Mouse (Mus musculus) liver, embryonic 16.5 days (tissue): ENCODE data around the gene Cnot1. TPM values are rescaled to one million over a fixed set of nuclear protein-coding genes. Genes with fewer than 3 reads are reported as not detected.

Source experiments
- ATAC-seq: fragments of 200-750 bp; cut with Nextera tagmentation; 2 replicates; pipeline ENCODE4 v1.8.0; 2017; ENCODE audit warnings: low read depth, mild to moderate bottlenecking, moderate number of reproducible peaks, moderate library complexity
- H3K27ac ChIP-seq: fragments of 300-500 bp; sonication (generic); 2 replicates; pipeline ENCODE4 v1.5.1; 2014; ENCODE audit warnings: mild to moderate bottlenecking, low read length
- H3K27me3 ChIP-seq: fragments of 300-500 bp; sonication (generic); 2 replicates; pipeline ENCODE4 v1.6.1; 2014; ENCODE audit warnings: low read depth, low read length, mixed read lengths; ENCODE audit not compliant: control insufficient read depth, insufficient read depth
- H3K36me3 ChIP-seq: fragments of 300-500 bp; sonication (generic); 2 replicates; pipeline ENCODE4 v1.6.1; 2014; ENCODE audit warnings: mild to moderate bottlenecking; ENCODE audit not compliant: control insufficient read depth, insufficient read depth
- H3K4me1 ChIP-seq: fragments of 300-500 bp; sonication (generic); 2 replicates; pipeline ENCODE4 v1.6.1; 2014; ENCODE audit warnings: low read depth, low read length, mixed read lengths; ENCODE audit not compliant: control insufficient read depth
- H3K4me2 ChIP-seq: fragments of 300-500 bp; sonication (generic); 2 replicates; pipeline ENCODE4 v1.6.1; 2014; ENCODE audit warnings: low read depth, low read length, mixed read lengths
- H3K4me3 ChIP-seq: fragments of 300-500 bp; sonication (generic); 2 replicates; pipeline ENCODE4 v1.5.1; 2014; ENCODE audit warnings: low read depth, mild to moderate bottlenecking, low read length
- H3K9ac ChIP-seq: fragments of 300-500 bp; sonication (generic); 2 replicates; pipeline ENCODE4 v1.6.1; 2014; ENCODE audit warnings: low read depth, low read length
- H3K9me3 ChIP-seq: fragments of 300-500 bp; sonication (generic); replicated peaks from 2 replicates; pipeline ENCODE4 v1.6.1; 2016; ENCODE audit warnings: low read length; ENCODE audit not compliant: control insufficient read depth
- WGBS: fragments of 180-500 bp; shearing (Covaris S2); extraction: QIAGEN DNeasy Blood & Tissue Kit; methylation state at CpG from one replicate; pipeline ENCODE4 v1.1.7; 2014; ENCODE audit not compliant: insufficient replicate concordance; 5-methylcytosine and 5-hydroxymethylcytosine counted together
- polyA plus RNA-seq: library from polyadenylated mRNA; unstranded; fragments of >200 nt; fragmentation: Nextera tagmentation; extraction: Ambion mirVana; gene quantifications from 2 replicates; pipeline ENCODE4 v1.2.1, GENCODE M21; 2015

The Cnot1 gene
- polyA plus RNA-seq, 1 experiment from 2014 or later = 30.6 TPM

DNA sequence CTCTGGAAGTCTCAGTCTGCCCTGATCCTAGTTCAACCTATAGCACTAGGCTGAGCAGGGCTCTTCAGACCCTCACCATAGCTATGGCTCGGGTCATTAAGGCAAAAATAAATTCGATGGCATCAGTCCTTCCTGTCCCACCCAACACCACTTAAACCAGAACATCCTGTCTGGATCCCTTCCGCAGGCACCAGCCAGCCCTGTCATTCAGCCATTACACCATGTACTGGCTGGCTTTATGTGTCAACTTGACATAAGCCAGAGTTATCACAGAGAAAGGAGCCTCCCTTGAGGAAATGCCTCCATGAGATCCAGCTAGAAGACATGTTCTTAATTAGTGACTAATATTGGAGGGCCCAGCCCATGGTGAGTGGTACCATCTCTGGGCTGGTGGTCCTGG lies 15.4 kb upstream of the Cnot1 start:
- Histone ChIP-seq H3K9me3 (no peaks in the 10 kb centered on the region), H3K4me1 (no peaks in the 10 kb centered on the region)
- WGBS = 48% methylated on average over 3 of the region's 3 CpGs

DNA sequence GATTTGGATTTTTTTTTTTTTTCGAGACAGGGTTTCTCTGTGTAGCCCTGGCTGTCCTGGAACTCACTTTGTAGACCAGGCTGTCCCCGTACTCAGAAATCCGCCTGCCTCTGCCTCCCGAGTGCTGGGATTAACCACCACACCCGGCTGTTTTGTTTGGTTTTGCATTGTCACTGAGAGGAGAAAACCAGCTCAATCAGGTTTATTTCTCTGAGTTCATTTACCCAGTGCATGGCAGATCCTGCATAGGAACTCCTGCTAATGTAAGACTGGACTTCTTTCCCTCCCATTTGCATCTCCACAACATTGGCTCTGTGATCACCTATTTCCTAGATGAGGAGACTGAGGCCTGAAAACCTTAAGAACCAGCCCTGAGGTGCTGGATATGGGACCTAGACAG lies 14.8 kb upstream of the Cnot1 start:
- WGBS = 63% methylated on average over 5 of the region's 5 CpGs
- no peaks in the 10 kb centered on the region for H3K27me3 ChIP-seq
- H3K4me3 ChIP-seq = no peak overlapping the region
- no peaks in the 10 kb centered on the region for H3K9me3 ChIP-seq
- H3K27ac ChIP-seq = no peak overlapping the region
- no peak overlapping the region for H3K4me2 ChIP-seq
- H3K36me3 ChIP-seq = no peaks in the 10 kb centered on the region
- ATAC-seq = no peak
- no peak overlapping the region for H3K9ac ChIP-seq
- no peaks in the 10 kb centered on the region for H3K4me1 ChIP-seq

More for the DNA sequence above, 15.4 kb upstream of the Cnot1 start:
- Histone ChIP-seq H3K36me3 (no peaks in the 10 kb centered on the region), H3K27ac (no peak overlapping the region), H3K4me2 (no peak overlapping the region), H3K27me3 (no peaks in the 10 kb centered on the region), H3K4me3 (no peak overlapping the region), H3K9ac (no peak overlapping the region)
- no peak for ATAC-seq

DNA sequence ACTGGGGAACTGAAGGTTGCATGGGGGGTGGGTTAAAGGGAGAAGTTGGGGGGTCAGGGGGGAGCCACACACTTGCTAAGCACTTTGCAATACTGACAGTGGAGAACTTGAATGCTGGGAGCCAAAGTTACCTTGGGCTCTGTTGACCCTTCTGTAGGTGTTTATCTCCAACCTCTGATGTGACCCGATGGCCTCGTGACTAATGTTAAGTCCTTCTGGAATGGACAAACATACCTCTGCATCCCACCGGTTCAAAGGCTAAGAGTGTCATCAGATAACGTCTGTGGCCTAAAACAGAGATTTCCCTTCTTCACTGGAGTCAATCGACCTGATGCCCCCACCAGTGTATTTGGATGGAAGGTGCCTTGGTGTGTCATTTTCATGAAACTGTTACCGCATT lies 14.0 kb upstream of the Cnot1 start:
- Histone ChIP-seq H3K9ac (no peak overlapping the region), H3K27ac (peak overlapping the region; percentile 36), H3K4me3 (no peak overlapping the region), H3K4me2 (no peak overlapping the region), H3K9me3 (no peaks in the 10 kb centered on the region), H3K4me1 (no peaks in the 10 kb centered on the region), H3K27me3 (no peaks in the 10 kb centered on the region), H3K36me3 (no peaks in the 10 kb centered on the region)
- ATAC-seq = peak; percentile 90
- 56% methylated on average over 6 of the region's 6 CpGs for WGBS

DNA sequence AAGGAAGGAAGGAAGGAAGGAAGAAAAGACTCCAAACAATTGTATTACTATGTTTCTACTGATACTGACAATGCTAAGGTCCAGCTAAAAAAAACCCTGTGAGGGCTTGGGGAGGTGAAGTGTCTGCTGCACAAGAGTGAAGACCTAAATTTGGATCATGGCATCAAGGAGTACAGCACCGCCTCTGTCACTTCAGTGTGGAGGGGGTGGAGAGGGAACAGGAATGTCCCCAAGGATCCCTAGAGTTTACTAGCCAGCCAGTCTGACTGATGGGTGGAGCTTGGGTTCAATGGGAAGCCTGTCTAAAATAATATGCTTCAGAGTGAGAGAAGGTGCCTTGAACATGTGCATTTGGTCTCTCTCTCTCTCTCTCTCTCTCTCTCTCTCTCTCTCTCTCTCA lies 10.9 kb upstream of the Cnot1 start:
- Histone ChIP-seq H3K4me1 (no peaks in the 10 kb centered on the region), H3K9ac (no peak overlapping the region), H3K27ac (no peak overlapping the region), H3K9me3 (no peaks in the 10 kb centered on the region), H3K4me2 (no peak overlapping the region), H3K27me3 (no peaks in the 10 kb centered on the region), H3K36me3 (no peaks in the 10 kb centered on the region), H3K4me3 (no peak overlapping the region)
- ATAC-seq = no peak
- WGBS = 48% methylated on average over 1 of the region's 1 CpGs

DNA sequence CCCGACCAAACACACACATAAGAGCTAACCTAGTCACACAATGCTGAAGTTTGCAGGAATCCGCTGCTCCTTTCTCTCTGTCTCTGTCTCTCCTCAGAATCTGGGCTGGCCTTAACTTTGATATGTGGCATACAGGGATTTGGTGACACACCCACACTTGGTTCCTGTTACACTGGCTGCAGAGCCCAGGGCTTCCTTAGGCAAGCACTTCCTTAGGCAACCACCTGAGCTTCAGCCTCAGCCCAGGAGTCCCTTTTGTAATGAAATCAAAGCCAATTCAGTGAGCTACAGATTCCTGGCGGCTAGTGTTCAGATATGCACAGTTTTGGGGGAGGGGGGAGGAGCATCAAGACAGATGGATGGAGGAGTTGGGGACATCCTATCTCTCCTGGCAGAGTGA lies 10.3 kb upstream of the Cnot1 start:
- no peaks in the 10 kb centered on the region for H3K36me3 ChIP-seq
- H3K27me3 ChIP-seq = no peaks in the 10 kb centered on the region
- H3K27ac ChIP-seq = no peak overlapping the region
- WGBS = 54% methylated on average over 3 of the region's 3 CpGs
- no peak for ATAC-seq
- no peaks in the 10 kb centered on the region for H3K9me3 ChIP-seq
- no peaks in the 10 kb centered on the region for H3K4me1 ChIP-seq
- no peak overlapping the region for H3K4me3 ChIP-seq
- H3K4me2 ChIP-seq = no peak overlapping the region
- H3K9ac ChIP-seq = no peak overlapping the region

DNA sequence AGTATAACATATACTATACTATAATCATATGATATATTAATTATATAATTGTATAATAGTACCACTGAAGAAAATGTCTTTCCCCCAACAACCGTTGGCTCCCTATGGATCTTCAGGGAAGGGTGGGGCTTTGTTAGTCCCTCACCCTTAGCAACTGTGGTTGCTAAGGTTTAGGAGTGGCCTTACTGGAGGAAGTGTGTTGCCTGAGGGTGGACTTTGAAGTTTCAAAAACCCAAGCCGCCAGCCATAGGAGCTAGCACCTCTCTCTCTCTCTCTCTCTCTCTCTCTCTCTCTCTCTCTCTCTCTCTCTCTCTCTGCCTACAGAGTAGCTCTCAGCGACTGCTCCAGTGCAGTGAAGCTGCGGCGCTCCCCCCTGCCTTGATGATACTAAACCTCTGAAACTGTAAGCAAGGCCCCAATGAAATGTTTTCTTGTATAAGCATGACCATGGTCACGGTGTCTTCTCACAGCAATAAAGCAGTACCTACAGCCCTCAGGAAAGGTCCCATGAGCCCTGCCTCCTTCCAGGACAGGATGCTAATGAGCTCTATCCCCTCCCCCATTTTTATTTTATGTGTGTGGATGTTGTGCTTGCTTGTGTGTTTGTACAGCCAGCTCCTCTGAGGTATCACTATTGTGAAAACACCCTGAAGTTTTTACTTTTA lies 8.9 kb upstream of the Cnot1 start:
- ATAC-seq = no peak
- WGBS = 47% methylated on average over 6 of the region's 6 CpGs
- Histone ChIP-seq H3K4me2 (no peak overlapping the region), H3K9me3 (no peaks in the 10 kb centered on the region), H3K4me3 (no peak overlapping the region), H3K36me3 (no peaks in the 10 kb centered on the region), H3K27ac (no peak overlapping the region), H3K9ac (no peak overlapping the region), H3K4me1 (no peaks in the 10 kb centered on the region), H3K27me3 (no peaks in the 10 kb centered on the region)

DNA sequence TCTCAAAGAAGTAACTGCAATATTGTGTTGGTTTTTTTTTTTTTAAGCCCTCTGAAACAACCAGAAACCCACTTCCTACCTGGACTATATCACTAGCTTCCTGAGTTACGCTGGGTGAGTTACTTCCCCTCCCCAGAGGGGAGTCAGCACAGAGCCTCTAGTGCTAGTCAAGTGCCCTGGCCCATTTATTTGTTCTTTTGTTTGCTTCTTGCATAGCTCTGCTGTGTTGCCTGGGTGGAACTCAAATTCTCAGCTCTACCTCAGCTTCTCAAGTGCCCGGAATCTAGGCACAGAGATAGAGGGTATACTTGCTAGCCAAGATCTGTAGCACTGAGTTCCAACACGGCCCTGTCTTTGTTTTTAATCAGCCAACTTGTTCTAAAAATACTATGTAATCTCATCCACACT lies 2.9 kb upstream of the Cnot1 start:
- Histone ChIP-seq H3K4me1 (peaks cover 17% of the 10 kb centered on the region), H3K9me3 (no peaks in the 10 kb centered on the region), H3K9ac (no peak overlapping the region), H3K27me3 (no peaks in the 10 kb centered on the region), H3K4me3 (no peak overlapping the region), H3K4me2 (no peak overlapping the region), H3K36me3 (no peaks in the 10 kb centered on the region), H3K27ac (no peak overlapping the region)
- 31% methylated on average over 3 of the region's 3 CpGs for WGBS
- no peak for ATAC-seq

DNA sequence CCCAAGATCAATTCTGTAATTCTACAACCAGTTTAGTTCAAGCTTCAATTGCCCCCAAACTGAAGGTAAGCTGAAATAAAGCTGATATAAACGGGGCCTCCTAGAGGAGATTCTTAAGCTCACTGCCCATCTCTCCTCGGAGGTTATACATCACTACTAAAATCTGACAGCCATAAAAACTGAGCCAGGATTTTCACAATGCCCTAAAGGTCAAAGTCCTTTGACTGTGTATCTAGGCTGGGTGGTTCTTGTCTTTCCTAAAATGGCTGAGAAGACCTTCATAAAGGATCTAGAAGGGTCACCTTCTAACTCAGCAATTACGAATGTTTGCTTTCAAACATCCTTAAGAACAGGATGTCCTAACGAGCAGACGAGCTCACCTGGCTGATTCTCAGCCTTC lies 1.9 kb upstream of the Cnot1 start:
- H3K36me3 ChIP-seq = no peaks in the 10 kb centered on the region
- peaks cover 25% of the 10 kb centered on the region for H3K4me1 ChIP-seq
- no peak for ATAC-seq
- no peak overlapping the region for H3K4me3 ChIP-seq
- H3K9ac ChIP-seq = no peak overlapping the region
- no peaks in the 10 kb centered on the region for H3K27me3 ChIP-seq
- no peak overlapping the region for H3K27ac ChIP-seq
- no peak overlapping the region for H3K4me2 ChIP-seq
- 65% methylated on average over 5 of the region's 5 CpGs for WGBS
- H3K9me3 ChIP-seq = no peaks in the 10 kb centered on the region

DNA sequence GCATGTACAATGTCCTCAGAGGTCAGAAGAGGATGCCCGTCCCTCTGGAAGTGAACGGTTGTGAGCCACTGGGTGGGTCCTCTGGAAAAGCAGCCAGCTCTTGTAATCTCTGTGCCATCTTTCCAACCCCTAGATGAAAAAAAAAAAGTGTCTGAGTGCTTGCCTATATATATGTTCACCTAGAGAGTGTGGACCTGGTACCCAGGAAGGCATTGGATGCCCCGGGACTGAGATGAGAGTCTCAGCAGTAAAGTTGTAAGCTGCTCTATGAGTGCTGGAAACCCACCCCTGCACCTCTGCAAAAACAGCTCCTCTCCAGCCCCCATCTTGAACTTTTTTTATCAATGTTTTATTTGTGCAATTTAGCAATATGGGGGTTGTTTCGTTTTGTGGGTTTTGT lies 1.4 kb upstream of the Cnot1 start:
- Histone ChIP-seq H3K27ac (no peak overlapping the region), H3K4me2 (no peak overlapping the region), H3K4me1 (peaks cover 25% of the 10 kb centered on the region), H3K4me3 (no peak overlapping the region; the same call in 1 of the 2 replicates), H3K27me3 (no peaks in the 10 kb centered on the region), H3K36me3 (no peaks in the 10 kb centered on the region), H3K9me3 (no peaks in the 10 kb centered on the region), H3K9ac (no peak overlapping the region)
- 75% methylated on average over 4 of the region's 4 CpGs for WGBS
- ATAC-seq = no peak
